Mouse (Mus musculus): ENCODE data around the gene Ank.

The Ank gene

GRCm38 (mm10) chr15:27605252-27605651 lies 138.8 kb downstream of the Ank start:
- DNase-seq (ENCODE audit: low spot score) = no peak

DNA sequence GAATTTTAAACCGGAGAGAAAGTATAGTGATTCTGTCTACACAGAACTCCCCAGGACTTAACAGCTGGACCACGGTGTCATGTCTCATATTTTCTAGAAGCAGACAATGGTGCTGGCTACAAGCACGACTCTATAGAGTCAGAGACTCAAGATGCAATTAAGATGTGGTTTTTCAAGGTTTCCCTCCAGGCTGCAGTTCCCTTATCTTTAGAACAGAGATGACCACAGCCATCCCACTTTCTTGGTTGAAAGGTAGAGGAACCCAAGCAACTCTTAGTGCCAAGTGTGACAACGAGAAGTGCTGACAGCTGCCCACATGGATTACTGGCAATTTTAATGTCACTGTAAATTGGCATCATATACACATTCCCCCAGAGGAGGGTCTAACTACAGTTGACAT lies 143.1 kb downstream of the Ank start:
- no peak for DNase-seq (ENCODE audit: low spot score)

DNA sequence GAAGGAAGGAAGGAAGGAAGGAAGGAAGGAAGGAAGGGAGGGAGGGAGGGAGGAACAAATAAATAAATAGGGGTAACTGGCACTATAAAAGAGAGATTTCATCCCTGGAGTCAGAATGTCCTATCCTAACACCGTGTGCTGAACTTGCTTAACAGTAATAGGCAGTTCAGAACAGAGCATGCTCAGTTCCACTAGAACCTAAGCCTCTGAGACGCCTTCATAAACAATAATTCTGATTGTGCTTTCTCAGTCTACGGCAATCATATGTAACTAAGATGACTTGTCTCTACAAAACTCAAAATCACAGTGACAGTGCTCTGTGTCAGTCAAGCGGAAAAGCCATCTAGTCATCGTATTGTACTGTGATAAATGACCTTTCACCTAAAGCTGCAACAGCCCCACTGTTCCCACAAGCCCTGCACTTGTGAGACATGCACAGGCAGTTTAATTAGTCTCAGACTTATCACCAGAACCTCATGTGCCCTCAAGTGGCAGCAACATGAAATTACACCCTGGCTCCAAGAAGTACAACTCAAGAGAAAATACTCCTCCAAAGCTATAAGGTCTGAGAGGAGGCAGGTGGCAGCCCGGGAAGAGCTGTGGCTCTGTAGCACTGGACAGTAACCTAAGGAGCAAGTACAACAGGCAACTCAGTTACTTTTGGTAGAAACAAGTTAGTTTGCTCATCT lies 146.2 kb downstream of the Ank start:
- peak; percentile 36 for DNase-seq (ENCODE audit: low spot score)

- DNase-seq (ENCODE audit: low spot score) = no peak
These were observed 146.8 kb downstream of the Ank start for GRCm38 (mm10) chr15:27613255-27613654.

GRCm38 (mm10) chr15:27616159-27616558 lies 149.7 kb downstream of the Ank start:
- DNase-seq (ENCODE audit: low spot score) = no peak

- DNase-seq (ENCODE audit: low spot score) = no peak
These were observed 150.8 kb downstream of the Ank start for GRCm38 (mm10) chr15:27617227-27617626.

DNA sequence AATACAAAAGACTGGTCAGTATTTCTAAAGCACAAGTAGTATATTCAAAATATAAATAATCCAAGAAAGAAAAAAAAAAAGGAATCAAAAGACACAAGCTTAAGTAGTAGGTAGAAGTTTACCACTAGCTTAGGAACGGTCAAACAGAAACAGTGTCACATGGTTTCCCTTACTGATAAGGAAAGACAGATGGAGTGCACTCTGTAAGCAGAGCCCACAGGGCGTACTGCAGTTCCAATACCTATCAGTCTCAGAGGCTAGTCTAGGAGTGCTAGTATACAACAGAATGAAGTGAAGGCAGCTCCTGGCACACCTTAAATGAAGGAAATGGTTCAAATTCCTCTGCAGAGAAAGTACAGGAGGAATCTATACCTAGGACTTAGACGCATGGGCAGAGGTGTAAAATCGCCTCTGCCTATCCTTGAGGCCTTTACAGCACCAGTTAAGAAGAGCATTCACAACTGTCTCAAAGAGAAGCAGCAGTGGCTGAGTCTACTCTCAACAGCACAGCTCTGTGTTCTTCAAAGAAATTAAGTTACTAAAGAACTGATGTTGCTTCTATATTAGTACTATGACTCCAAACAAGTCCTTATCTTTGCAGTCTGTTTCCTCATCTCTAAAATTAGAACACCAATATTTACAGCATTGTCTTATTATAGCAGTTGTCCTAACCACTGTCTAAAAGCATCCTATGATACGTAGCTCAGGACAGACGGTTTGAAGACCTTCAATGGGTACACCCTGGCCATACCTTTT lies 152.5 kb downstream of the Ank start:
- no peak for DNase-seq (ENCODE audit: low spot score)

- no peak for DNase-seq (ENCODE audit: low spot score)
These were observed 153.2 kb downstream of the Ank start for GRCm38 (mm10) chr15:27619683-27620082.

GRCm38 (mm10) chr15:27620475-27621185 lies 154.2 kb downstream of the Ank start:
- DNase-seq (ENCODE audit: low spot score) = no peak

- DNase-seq (ENCODE audit: low spot score) = no peak
These were observed 156.8 kb downstream of the Ank start for GRCm38 (mm10) chr15:27623286-27623685.

DNA sequence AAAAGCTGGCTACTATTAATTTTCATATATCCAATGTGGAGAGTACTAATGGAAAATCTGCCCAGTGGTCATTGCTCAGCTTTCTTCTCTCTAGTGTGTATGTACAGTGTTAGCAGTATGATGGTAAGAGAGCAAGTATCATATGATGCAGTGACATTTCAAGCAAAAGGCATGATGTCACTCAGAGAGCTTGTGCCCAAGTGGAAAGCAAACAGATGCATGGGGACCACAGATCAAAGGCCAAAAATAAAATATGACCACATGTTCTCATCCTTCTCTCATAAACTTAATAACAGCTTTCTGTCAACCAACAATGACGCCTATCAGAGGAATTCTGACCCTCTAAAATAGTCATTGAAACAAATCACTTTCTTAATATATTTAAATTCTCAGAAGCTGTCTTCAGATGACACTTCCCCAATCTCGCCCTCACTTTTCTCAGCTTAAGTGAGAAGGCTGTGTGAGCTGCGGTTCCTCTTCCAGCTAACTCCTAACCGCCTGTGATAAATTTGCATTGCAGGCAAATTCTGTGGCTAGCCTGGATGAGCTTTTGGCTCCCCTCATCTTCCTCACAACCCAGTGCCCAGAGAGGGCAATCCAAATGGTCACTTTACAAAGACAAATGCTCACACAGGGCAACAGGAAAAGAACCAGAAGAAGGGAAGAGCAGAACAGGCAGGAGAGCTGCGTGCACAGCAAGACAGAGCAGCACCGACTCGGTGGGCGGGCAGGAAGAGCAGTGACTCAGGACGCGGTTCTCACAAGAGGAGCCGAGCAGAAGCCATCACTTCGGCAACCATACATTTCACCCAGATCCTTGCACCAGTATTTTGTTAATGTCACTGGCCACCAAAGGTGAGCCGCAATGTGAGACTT lies 158.8 kb downstream of the Ank start:
- no peak for DNase-seq (ENCODE audit: low spot score)

DNA sequence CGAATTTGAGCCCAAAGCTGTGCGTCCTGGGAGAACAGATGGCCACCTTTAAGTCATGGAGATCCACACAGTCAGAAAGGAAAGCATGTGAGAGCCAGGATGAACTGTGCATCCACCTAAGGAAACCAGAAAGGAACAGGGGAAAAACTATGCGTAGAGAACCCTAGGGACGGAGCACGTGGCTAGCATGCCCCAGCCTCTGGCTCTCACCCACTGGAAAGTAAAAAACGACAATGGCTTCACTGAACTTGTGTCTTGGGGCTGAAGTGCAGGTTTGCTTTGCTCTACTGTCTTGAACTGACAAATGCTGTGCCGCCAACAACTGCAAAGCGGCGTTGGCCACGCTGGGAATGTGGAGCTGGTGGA lies 159.4 kb downstream of the Ank start:
- DNase-seq (ENCODE audit: low spot score) = no peak

DNA sequence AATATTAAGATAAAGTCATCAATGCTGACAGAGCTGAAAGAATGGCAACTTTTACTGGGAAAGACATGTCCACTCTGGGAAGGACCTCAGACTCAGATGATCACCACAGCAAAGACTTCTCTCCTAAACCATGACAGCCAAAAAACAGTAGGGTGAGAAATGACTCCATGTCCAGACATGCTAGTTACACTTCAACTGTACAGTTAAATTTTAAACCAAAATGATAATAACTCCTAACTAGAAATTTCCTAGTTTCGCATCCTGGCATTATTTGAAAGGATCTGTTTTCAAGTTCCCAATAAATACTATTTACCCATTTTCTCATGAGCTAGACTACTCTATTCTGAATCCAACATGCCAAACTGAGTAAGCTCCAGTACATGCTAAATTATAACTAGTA lies 159.8 kb downstream of the Ank start:
- no peak for DNase-seq (ENCODE audit: low spot score)

- no peak for DNase-seq (ENCODE audit: low spot score)
These were observed 161.3 kb downstream of the Ank start for GRCm38 (mm10) chr15:27627794-27628193.

DNA sequence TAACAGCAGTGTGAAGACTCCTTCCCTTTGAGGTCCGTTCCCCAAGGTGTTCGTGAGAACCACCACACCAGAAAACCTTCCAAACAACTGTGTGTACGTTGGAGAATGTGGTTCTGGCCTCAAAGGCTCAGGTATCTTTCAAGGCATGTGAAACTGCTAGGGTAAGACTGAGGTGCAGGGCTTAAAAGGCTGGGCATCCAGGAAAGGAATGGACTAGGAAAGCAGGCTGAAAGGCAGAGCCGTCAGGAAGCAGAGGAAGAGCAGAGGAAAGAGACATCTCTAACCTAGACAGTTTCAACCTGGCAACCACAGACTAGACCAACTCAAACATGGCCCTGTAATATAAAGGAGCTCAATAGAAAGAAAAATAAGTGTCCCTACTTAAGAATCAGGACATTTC lies 162.6 kb downstream of the Ank start:
- no peak for DNase-seq (ENCODE audit: low spot score)

DNA sequence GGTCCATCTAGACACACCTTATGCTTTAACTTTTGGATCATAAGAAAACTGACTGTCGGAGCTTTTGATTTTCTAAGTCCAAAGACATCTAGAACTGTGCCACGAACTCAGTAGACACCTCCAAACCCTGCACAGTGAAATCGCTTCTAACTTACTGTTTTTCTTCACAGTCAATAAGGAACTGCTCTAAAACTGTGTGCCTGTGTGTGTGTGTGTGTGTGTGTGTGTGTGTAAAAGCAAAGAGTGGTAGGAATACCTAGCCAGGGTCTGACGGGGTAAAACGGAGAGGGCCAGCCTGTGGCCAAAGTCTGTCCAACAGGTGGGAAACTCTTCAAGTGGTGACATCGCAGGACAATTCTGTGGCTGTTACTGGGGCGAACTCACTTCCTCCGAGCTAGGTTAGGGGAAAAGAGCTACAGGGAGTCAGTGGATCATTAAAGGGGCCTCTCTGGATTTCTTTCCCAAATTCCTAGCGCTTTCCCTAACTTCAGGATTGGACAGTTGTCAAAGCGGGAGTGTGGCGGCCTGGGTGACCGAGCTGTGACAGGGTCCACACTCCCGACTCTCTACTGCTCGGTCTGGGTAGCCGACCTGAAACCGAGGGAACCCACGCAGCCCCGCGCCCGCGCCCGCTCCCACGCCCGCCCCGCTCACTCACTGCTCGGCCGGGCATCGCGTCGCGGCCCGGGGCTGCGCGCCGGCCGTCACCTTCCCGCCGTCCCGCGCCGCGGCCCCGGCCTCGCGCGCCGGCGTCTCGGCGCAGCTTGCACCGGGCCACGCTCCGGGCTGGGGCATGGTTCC lies 163.5 kb downstream of the Ank start:
- no peak for DNase-seq (ENCODE audit: low spot score)

DNA sequence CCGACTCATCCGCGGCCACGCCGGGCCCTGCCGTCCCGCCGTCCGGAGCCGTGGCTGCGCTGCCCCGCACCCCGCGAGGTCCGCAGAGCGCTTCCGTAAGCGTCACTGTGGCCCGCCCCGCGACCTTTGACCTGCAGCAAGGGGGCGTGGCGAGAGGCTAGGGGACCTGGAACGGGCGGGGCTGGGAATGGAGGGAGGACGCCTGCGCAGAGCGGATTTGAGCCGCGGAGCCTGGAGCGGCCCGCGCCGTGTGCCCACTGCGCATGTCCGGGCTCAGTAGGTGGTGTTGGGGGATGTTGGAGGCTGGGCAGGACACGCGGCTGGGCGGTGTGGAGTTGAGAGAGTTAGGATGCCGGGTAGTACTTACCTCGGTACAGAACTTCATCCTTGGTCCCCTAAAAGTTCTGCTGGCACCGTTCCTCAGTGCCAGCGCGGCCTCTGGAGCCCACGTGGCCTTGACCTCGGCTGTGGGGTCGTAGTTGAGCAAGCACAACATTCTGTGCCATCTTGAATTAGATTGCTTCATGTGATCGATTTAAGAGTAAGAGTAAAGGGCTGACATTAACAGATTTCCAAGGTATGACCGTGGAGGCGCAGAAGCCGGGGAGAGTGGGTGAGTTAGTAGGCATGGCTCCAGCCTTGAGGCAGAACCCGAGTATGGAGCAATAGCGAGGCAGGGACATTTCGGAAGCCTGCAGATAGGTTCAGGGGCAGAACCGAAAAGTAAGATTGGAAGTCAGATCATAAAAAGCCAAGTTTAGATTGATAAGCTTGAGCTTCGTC lies 164.3 kb downstream of the Ank start, which contains the start of gene Otulin:
Otulin (minus strand) TSS at position 93 of the 783 bp plus-strand sequence.
- peak; percentile 100 for DNase-seq (ENCODE audit: low spot score)

DNA sequence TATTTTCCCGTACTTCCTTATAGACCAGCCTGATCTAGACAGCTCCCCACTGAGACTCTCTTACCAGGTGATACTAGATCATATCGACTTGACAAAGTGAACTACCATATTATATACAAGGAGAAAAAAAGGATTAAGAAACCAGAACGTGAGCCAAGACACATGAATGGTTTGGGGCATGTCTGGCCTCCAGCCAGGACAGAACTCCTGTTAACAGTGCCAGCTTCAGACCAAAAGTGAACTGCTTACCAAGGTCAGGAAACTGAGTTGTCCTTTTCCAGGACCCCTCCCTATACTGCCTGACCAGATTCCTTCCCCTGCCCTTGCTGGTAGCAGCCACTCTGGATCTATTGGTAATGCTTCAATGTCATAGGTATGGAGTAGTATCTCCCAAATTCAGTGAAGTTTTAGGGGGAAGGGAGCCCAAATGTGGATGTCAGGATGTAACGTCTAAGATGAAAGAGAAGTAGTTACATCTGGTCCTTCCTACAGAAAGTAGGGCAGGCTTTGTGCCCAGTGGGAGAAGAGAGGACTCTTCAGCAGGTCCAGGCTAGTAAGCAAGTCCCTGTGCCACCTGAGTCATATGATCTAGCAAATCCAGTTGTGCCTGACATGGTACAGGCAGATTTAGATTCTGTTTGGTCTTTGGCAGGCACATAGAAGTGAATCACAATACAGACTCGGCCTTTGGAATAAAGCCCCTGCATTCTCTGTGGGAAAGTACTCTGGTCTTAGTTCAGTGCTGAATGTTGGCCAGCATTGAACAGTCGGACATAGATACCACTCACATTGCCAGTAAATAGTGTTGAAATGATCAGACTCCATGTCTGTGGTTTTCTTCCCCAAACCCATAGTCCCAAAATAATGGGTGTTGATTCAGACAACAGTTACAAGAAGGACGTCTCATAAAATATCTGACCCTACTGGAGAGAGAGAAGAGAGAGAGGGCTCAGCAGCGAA lies 167.7 kb downstream of the Ank start:
- no peak for DNase-seq (ENCODE audit: low spot score)

- DNase-seq (ENCODE audit: low spot score) = no peak
These were observed 174.7 kb downstream of the Ank start for GRCm38 (mm10) chr15:27641171-27641570.

Data from urinary bladder, postnatal 25 days (tissue).